Mouse (Mus musculus) adrenal gland, postnatal 25 days (tissue): ENCODE data around the gene Fndc3b. TPM values are rescaled to one million over a fixed set of nuclear protein-coding genes. Genes with fewer than 3 reads are reported as not detected.
"Not testable (repeated sequence)": the region's sequence is repeated elsewhere in the genome, so short reads cannot be mapped to it uniquely, and the experiment has no call there.

Source experiments
- DNase-seq: peaks from one replicate; pipeline ENCODE4 v3.0.0; 2021; ENCODE audit warnings: mixed read lengths
- microRNA-seq, 2 experiments: library from miRNA; unstranded; fragments of <30 nt; microRNA quantifications; one replicate each; pipeline ENCODE4 v1.2.0; 2021
- total RNA-seq: library from RNA; stranded (reverse); gene quantifications from 2 replicates; pipeline ENCODE4 v1.2.3, GENCODE M21; 2021

The Fndc3b gene
- total RNA-seq, 1 experiment from 2014 or later, result 113 TPM

DNA sequence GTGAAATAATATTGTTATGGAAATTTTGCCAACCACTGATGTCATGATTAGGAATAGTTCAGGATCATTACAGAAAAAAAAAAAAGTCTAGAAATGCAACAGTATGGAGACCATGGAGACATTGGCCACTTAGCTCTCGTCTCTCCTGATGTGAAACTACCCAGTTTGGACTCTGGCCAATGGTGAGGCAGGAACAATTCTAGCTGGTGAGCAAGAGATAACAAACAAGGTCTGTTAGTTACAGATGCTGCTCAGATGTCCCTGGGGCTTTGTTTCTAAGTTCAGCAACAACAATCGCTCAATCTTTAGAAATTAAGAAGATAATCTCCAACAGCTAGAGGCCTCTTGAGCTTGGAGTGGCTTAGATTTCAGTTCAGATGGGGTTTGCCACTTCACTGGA is 302.5 kb downstream of the Fndc3b start:
- DNase-seq, result no peak

DNA sequence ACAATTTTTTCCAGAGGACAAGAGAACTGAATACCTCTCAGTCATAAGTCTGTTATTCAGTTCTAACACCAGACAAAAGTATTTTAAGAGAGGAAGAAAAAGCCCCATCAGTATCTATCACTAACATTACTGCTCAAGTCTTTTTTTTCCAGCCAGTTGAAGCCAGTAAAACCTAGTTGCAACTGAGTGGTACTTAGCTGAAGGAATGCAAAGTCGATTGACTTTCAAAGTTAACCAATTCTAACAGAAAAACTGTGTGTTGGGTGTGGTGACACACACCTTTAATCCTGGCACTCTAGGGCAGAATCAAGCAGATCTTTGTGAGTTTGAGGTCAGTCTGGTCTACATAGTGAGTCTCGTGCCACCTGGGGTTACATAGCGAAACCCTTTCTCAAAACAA is 304.7 kb downstream of the Fndc3b start:
- no peak for DNase-seq

DNA sequence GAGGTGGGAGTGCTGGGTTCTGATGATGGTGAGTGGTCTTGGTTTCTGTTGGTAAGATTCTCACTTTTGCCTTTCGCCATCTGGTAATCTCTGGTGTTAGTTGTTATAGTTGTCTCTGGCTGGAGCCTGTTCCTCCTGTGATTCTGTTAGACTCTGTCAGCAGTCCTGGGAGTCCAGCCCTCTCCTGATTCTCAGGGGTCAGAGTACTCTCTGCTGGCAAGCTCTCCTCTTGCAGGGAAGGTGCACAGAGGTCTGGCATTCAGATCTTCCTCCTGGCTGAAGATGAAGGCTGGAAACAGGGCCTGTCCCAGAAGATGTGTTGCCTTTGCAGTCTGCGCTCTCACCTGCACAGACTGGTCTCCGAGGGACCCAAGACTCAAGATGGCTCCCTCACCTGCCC is 310.1 kb downstream of the Fndc3b start:
- DNase-seq, result not testable (repeated sequence)

DNA sequence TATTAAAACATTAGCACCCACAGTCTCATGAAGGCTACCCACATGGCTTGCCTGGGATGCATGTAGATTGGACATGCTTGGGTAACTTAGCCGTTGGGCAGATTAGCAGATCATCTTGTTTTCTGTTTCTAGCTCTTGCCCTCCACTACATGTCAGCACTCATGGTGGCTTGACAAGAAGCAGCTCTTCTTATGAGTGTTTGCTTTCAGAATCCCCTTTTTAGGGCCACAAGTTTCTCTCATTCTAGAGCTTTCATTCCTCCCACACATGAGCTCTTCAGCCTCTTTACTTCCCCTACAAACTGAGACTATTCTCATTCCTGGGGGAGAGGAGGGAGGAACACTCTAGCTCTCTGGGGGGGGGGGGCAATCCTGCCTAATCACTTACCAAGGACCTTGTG is 321.2 kb downstream of the Fndc3b start:
- DNase-seq, result no peak

DNA sequence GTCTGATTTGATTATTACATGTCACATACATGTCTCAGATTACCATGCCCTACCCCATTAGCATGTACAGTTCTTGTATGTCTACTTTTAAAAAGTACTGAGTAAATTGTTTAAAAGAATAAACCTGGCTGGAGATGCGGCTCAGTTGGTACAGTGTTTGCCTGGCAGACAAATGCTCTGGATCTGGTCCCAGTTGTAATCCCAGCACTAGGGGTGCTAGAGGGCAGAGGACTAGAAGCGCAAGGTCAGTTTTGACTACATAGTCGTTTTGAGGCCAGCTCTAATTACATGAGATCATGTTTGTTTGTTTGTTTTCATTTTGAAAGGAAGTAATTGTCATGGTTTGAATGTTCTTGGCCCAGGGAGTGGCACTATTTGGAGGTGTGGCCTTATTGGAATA is 326.3 kb downstream of the Fndc3b start:
- DNase-seq, result no peak

DNA sequence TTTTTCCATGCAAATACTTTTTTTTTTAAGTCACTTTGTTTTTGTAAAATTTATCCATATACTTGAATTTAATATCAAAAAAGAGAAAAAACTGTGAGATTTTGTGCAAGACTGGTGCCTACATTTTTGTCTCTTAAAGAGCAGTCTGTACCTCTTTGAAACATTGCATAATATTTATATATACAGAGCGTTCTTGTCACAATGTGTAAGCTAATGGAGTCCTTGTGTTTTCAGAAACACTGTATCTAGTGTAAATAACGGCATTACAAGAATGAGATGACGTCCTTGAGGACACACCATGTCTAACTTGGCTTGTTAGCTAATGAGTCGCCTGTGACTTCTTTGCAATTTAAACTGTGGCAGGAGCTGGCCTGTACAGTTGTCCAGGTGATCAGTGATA is 333.2 kb downstream of the Fndc3b start:
- DNase-seq, result no peak

DNA sequence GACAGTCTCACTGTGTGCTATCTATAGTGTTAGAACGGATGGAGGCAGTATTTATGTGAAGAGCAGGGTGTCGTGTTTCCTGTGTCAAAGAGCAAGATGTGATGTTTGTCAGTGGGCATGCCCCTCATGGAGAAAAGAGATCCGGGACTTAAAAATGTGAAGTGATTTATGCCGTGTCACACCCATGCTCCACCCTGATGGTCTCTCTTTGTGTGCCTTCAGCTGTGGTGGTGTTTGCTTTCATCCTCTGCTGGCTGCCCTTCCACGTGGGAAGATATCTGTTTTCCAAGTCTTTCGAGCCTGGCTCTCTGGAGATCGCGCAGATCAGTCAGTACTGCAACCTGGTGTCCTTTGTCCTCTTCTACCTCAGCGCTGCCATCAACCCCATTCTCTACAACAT is 336.7 kb downstream of the Fndc3b start:
- no peak for DNase-seq

DNA sequence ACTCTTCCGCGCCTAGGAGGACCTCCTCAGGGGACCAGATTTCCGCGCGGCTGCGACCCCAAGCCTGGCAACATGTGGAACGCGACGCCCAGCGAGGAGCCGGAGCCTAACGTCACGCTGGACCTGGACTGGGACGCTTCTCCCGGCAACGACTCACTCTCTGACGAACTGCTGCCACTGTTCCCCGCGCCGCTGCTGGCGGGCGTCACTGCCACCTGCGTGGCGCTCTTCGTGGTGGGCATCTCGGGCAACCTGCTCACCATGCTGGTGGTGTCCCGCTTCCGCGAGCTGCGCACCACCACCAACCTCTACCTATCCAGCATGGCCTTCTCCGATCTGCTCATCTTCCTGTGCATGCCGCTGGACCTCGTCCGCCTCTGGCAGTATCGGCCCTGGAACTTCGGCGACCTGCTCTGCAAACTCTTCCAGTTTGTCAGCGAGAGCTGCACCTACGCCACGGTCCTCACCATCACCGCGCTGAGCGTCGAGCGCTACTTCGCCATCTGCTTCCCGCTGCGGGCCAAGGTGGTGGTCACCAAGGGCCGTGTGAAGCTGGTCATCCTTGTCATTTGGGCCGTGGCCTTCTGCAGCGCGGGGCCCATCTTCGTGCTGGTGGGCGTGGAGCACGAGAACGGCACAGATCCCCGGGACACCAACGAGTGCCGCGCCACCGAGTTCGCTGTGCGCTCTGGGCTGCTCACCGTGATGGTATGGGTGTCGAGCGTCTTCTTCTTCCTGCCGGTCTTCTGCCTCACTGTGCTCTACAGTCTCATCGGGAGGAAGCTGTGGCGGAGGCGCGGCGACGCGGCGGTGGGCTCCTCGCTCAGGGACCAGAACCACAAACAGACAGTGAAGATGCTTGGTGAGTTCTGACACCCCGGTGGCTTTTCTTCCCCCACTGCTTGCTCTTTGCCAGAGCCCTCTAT is 339.1 kb downstream of the Fndc3b start:
- DNase-seq, result no peak

DNA sequence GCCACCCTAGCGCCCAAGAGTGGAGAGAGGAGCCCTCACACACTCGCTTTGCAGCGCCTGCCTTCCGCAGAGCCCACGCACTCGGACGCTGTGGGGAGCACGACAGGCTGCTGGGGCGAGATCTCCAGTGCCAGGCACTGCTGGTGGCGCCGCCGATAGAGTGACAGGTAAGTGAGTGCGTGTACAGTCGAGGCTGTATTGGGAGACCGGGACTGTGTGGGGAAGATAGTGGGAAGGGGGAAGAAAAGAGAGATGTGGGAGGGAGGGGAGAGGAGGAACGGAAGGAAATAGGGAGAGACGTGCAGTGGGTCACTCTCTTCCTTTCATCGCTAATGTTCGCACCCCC is 339.9 kb downstream of the Fndc3b start, which contains the start of gene Ghsr:
Gene Ghsr (plus strand): TSS at position 76 of the 346 bp plus-strand sequence.
- DNase-seq, result no peak

DNA sequence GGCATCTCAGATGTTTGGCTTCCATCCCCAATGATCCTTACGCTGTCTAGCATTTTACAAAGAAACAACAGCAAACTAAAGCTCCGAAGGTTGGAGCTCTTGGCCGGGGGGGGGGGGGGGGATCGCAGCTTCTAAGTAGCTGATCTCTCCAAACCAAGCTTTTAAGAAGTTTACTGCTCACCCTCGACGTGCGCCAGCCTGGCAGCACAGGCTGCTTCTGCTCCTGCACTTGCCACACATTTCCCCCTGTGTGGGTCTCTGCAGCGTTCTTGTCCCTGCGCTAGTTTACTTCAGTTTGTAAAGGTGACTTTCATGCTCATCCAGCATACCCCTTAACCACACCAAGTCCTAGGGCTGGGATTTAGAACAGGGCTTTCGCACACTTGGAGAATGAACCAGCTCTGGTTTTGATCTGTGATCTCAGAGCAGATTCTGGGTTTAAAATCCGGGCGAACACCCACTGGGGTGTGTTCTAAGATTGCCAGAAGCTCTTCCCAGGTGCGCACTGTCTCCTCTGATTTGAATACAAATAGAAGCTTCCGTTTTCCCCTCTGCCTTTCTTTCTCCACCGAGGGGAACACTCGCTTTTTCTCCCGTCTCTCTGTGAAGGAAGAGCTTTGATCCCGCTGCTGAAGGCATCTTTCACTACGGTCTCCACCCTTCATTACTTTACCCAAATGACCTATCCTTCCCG is 340.4 kb downstream of the Fndc3b start:
- DNase-seq, result no peak

DNA sequence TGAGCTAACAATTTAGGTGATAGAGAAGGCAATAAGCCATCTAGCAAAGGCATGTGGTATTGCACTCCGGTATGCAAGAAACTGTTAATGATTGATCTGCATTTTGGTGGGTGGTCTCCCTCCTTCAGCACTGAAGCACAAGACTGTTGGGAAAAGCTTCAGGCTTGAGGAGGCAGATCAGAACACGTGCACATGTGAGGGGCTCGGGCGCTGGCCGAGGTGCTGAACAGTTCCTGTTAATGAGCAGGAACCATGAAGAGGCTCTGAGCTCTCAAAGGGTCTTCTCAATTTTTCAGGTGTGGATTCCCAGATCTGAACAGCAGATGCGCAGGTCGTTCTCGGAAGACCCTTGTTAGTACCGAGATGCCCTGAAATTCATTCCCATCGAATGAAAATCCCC is 341.0 kb downstream of the Fndc3b start:
- DNase-seq, result peak; percentile 41

Small RNA genes within 50 kb of the gene (microRNA-seq; reads per million reads assigned to microRNA genes)
- gene Mir3092, result 0 reads per million in 2 experiments

Other genes with a start within 250 kb of the Fndc3b start
- gene Tmem212, start 185.1 kb upstream of the Fndc3b start, total RNA-seq, result not detected in 2 replicates
- gene Pld1, start 227.4 kb upstream of the Fndc3b start, total RNA-seq, result 5.0 and 7.6 TPM in 2 replicates